Mouse (Mus musculus) heart, embryonic 14.5 days (tissue): ENCODE measurements around the gene Olfr398. TPM values are rescaled to one million over a fixed set of nuclear protein-coding genes. Genes with fewer than 3 reads are reported as not detected.

ENCODE experiments used
- ATAC-seq: fragments of 200-750 bp; cut with Nextera tagmentation; 2 replicates; pipeline ENCODE4 v1.8.0; 2017; ENCODE audit warnings: low read depth, moderate TSS enrichment; ENCODE audit not compliant: insufficient number of reproducible peaks, insufficient read depth, low FRiP score
- H3K27ac ChIP-seq, 2 experiments: fragments of 200-500 bp in 1 of 2; fragments of 300-500 bp in 1 of 2; sonication (generic) in 1 of 2; replicated peaks in 1 of 2; 2 replicates each; pipeline ENCODE4 v1.5.1; 2012 to 2014; ENCODE audit warnings: low read depth in 2 of 2, low read length in 2 of 2, control low read depth in 1 of 2, mild to moderate bottlenecking in 1 of 2, mixed read lengths in 1 of 2; ENCODE audit not compliant: control insufficient read depth in 1 of 2, insufficient read depth in 1 of 2
- H3K27me3 ChIP-seq: fragments of 300-500 bp; sonication (generic); 2 replicates; pipeline ENCODE4 v1.6.1; 2014; ENCODE audit warnings: mild to moderate bottlenecking, low read length, control low read depth; ENCODE audit not compliant: control insufficient read depth, insufficient read depth
- H3K36me3 ChIP-seq: fragments of 300-500 bp; sonication (generic); 2 replicates; pipeline ENCODE4 v1.6.1; 2014; ENCODE audit warnings: mild to moderate bottlenecking, control low read depth, low read length, mixed read lengths; ENCODE audit not compliant: control insufficient read depth, insufficient read depth
- H3K4me1 ChIP-seq, 2 experiments: fragments of 200-500 bp in 1 of 2; fragments of 300-500 bp in 1 of 2; sonication (generic) in 1 of 2; 2 replicates each; pipeline ENCODE4 v1.6.1; 2012 to 2014; ENCODE audit warnings: low read length in 2 of 2, control low read depth in 1 of 2, mixed read lengths in 1 of 2; ENCODE audit not compliant: control insufficient read depth in 2 of 2, insufficient read depth in 2 of 2
- H3K4me2 ChIP-seq: fragments of 300-500 bp; sonication (generic); 2 replicates; pipeline ENCODE4 v1.6.1; 2014; ENCODE audit warnings: mild to moderate bottlenecking, low read length
- H3K4me3 ChIP-seq, 2 experiments: fragments of 200-500 bp in 1 of 2; fragments of 300-500 bp in 1 of 2; sonication (generic) in 1 of 2; 2 replicates each; pipeline ENCODE4 v1.5.1; 2012 to 2014; ENCODE audit warnings: low read length in 2 of 2, mild to moderate bottlenecking in 2 of 2, control low read depth in 1 of 2, low read depth in 1 of 2, moderate library complexity in 1 of 2; ENCODE audit not compliant: control insufficient read depth in 1 of 2, insufficient read depth in 1 of 2
- H3K9ac ChIP-seq: fragments of 300-500 bp; sonication (generic); 2 replicates; pipeline ENCODE4 v1.6.1; 2014; ENCODE audit warnings: mild to moderate bottlenecking, low read length
- H3K9me3 ChIP-seq: fragments of 300-500 bp; sonication (generic); 2 replicates; pipeline ENCODE4 v1.6.1; 2016; ENCODE audit warnings: low read length, control low read depth; ENCODE audit not compliant: control insufficient read depth
- WGBS: fragments of 180-500 bp; shearing (Covaris S2); extraction: QIAGEN DNeasy Blood & Tissue Kit; methylation state at CpG from one replicate; pipeline ENCODE4 v1.1.7; 2014; 5-methylcytosine and 5-hydroxymethylcytosine counted together
- polyA plus RNA-seq: library from polyadenylated mRNA; unstranded; fragments of >200 nt; fragmentation: Nextera tagmentation; extraction: Ambion mirVana; gene quantifications from 2 replicates; pipeline ENCODE4 v1.2.1, GENCODE M21; 2014

Gene Olfr398
- polyA plus RNA-seq: not detected in 2 replicates

DNA sequence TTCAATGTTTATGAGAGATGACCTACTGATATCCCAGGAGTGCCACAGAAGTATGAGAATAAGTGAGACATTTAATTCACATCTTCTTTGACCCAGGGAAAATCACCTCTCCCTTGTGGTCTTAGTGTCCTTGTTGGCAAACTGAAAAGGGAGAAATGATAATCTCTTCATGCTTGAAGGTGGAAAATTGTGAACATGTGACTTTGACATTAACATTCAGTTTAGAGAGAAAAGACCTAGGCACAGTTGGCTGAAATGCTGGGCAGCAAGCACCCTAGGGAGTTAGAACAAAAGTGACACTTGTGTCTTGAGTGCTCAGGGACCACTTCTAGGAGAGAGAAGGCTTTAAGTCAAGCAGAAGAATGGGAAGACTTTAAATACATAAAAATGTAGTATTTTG, at the start of gene Olfr398:
Olfr398 (minus strand) TSS at position 101 of the 400 bp plus-strand sequence.
- Histone ChIP-seq H3K9me3 (peaks cover 18% of the 10 kb centered on the region), H3K27me3 (no peaks in the 10 kb centered on the region), H3K4me2 (no peak within 1 kb of the TSS), H3K4me3 (no peak within 1 kb of the TSS), H3K9ac (no peak within 1 kb of the TSS), H3K36me3 (no peaks in the 10 kb centered on the region), H3K4me1 (no peaks in the 10 kb centered on the region), H3K27ac (no peak within 1 kb of the TSS)
- no peak for ATAC-seq

DNA sequence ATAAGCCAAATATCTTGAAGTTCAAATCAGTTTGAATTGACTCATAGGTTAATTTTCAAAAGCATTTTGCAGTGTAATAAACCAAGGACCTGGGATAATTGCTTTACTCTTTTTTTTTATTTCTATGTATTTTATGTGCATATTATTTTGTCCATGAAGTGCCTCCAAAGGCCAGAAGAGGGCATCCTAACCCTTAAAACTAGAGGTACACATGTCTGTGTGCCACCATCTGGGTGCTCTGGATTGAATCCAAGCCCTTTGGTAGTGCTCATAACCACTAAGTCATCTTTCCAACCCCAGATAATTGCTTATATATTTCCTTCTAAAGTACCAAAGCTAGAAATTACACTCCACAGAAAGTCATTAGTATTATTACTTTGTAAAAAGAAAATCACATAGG, 2.9 kb upstream of the Olfr398 start:
- Histone ChIP-seq H3K4me3 (no peak overlapping the region), H3K9me3 (peaks cover 12% of the 10 kb centered on the region; the same call in 1 of the 2 replicates), H3K4me2 (no peak overlapping the region), H3K4me1 (no peaks in the 10 kb centered on the region), H3K27ac (no peak overlapping the region), H3K36me3 (no peaks in the 10 kb centered on the region), H3K27me3 (no peaks in the 10 kb centered on the region), H3K9ac (no peak overlapping the region)
- no peak for ATAC-seq

DNA sequence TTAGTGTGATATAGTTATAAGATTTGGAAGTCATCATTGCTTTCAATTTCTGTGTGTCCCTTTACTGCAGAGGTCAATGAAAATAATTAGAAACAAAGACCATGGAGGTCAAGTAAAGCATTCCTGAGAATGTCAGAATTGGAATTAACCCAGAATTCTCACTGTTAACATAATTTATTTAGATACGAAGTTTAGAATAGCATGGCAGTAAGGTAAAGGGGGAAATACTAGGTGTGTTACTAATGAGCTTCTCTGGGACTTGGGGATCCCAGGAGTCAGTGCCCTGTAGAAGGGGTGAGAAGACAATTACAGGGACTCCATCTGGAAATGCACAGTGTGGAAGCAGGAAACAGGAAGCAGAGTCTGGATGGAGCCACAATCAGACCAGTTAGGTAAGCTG, 29.7 kb downstream of the Olfr398 start, which contains the start of gene Olfr397:
Olfr397 (plus strand) TSS at position 301 of the 400 bp plus-strand sequence.
- ATAC-seq: no peak
- WGBS: 43% methylated on average over 1 of the region's 1 CpGs

DNA sequence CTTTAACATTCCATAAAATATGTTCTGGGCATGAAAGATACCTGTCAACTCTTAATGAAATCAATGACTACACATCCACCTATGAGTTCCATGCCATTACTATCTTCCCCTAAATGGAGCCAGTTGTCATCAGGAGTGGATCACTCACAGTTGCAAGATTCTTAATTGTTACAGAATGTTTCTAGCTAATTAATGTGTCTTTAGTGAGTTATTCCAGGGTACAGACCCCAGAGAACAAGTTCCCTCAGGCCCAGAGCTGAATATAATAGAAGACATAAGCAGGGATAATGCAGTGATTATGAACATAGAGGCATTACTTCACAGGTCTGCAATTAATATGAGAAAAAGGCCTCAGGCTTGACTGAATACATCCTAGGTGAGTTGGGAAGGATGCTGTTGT, 53.8 kb downstream of the Olfr398 start, which contains the start of gene Olfr23:
Olfr23 (plus strand) TSS at position 301 of the 400 bp plus-strand sequence.
- Histone ChIP-seq H3K4me2 (no peak within 1 kb of the TSS), H3K27me3 (no peaks in the 10 kb centered on the region), H3K4me3 (no peak within 1 kb of the TSS), H3K9me3 (peaks cover 3% of the 10 kb centered on the region; the same call in 1 of the 2 replicates), H3K36me3 (no peaks in the 10 kb centered on the region), H3K27ac (no peak within 1 kb of the TSS), H3K9ac (no peak within 1 kb of the TSS), H3K4me1 (no peaks in the 10 kb centered on the region)
- ATAC-seq: no peak

More for the DNA sequence above, 29.7 kb downstream of the Olfr398 start, which contains the start of gene Olfr397:
- H3K9me3 ChIP-seq: peaks cover 13% of the 10 kb centered on the region
- H3K36me3 ChIP-seq: no peaks in the 10 kb centered on the region
- H3K9ac ChIP-seq: no peak within 1 kb of the TSS
- H3K4me3 ChIP-seq: no peak within 1 kb of the TSS
- H3K27me3 ChIP-seq: no peaks in the 10 kb centered on the region
- no peaks in the 10 kb centered on the region for H3K4me1 ChIP-seq
- H3K27ac ChIP-seq: no peak within 1 kb of the TSS
- no peak within 1 kb of the TSS for H3K4me2 ChIP-seq

Other genes with a start within 250 kb of the Olfr398 start
- gene Olfr389, start 209.7 kb downstream of the Olfr398 start, polyA plus RNA-seq: not detected in 2 replicates
- not detected in 2 replicates for gene Olfr390, start 207.4 kb downstream of the Olfr398 start, polyA plus RNA-seq
- not detected in 2 replicates for gene Olfr391-ps, start 187.4 kb downstream of the Olfr398 start, polyA plus RNA-seq
- gene Olfr392, start 173.4 kb downstream of the Olfr398 start, polyA plus RNA-seq: not detected in 2 replicates
- not detected in 2 replicates for gene Olfr393, start 139.0 kb downstream of the Olfr398 start, polyA plus RNA-seq
- gene Olfr394, start 99.6 kb downstream of the Olfr398 start, polyA plus RNA-seq: not detected in 2 replicates
- gene Olfr395, start 81.1 kb downstream of the Olfr398 start, polyA plus RNA-seq: not detected in 2 replicates
- gene Olfr23, start 53.7 kb downstream of the Olfr398 start, polyA plus RNA-seq: not detected in 2 replicates
- gene Olfr397, start 29.6 kb downstream of the Olfr398 start, polyA plus RNA-seq: not detected in 2 replicates
- not detected in 2 replicates for gene Olfr139, start 66.1 kb upstream of the Olfr398 start, polyA plus RNA-seq
- not detected in 2 replicates for gene Olfr399, start 66.2 kb upstream of the Olfr398 start, polyA plus RNA-seq
- not detected in 2 replicates for gene Zfp616, start 79.5 kb upstream of the Olfr398 start, polyA plus RNA-seq
- not detected in 2 replicates for gene Olfr401, start 123.3 kb upstream of the Olfr398 start, polyA plus RNA-seq
- gene Olfr402, start 163.1 kb upstream of the Olfr398 start, polyA plus RNA-seq: not detected in 2 replicates
- not detected in 2 replicates for gene Olfr403, start 195.8 kb upstream of the Olfr398 start, polyA plus RNA-seq
- gene Olfr43, start 221.0 kb upstream of the Olfr398 start, polyA plus RNA-seq: not detected in 2 replicates